Mouse (Mus musculus) small intestine, adult 2 months (tissue): Measurements from ENCODE around the gene Gm20388. TPM values are rescaled to one million over a fixed set of nuclear protein-coding genes. Genes with fewer than 3 reads are reported as not detected.

Experiments
- H3K27ac ChIP-seq: fragments of 200-500 bp; 2 replicates; pipeline ENCODE4 v1.5.1; 2012; ENCODE audit warnings: low read depth, low read length, control low read depth, inconsistent platforms; ENCODE audit not compliant: insufficient read depth
- H3K27me3 ChIP-seq: fragments of 200-500 bp; 2 replicates; pipeline ENCODE4 v1.6.1; 2012; ENCODE audit warnings: mild to moderate bottlenecking, moderate library complexity, low read length, inconsistent platforms; ENCODE audit not compliant: control insufficient read depth, insufficient read depth
- H3K36me3 ChIP-seq: fragments of 200-500 bp; 2 replicates; pipeline ENCODE4 v1.6.1; 2012; ENCODE audit warnings: mild to moderate bottlenecking, low read length, control low read depth, inconsistent platforms; ENCODE audit not compliant: control insufficient read depth, insufficient read depth
- H3K4me1 ChIP-seq: fragments of 200-500 bp; 2 replicates; pipeline ENCODE4 v1.6.1; 2012; ENCODE audit warnings: low read length, inconsistent platforms, mixed read lengths; ENCODE audit not compliant: control insufficient read depth, insufficient read depth, insufficient read length
- H3K4me3 ChIP-seq: fragments of 200-500 bp; 2 replicates; pipeline ENCODE4 v1.5.1; 2012; ENCODE audit warnings: low read depth, mild to moderate bottlenecking, control low read depth, inconsistent platforms, low read length, moderate library complexity
- CTCF ChIP-seq: fragments of 200-500 bp; IDR thresholded peaks from 2 replicates; pipeline ENCODE4 v1.5.1; 2012; ENCODE audit warnings: low read depth, mild to moderate bottlenecking, control low read depth, inconsistent platforms, low read length, moderate library complexity, mixed read lengths; ENCODE audit not compliant: insufficient replicate concordance, insufficient read length; ENCODE audit errors: extremely low read depth
- POLR2A ChIP-seq: fragments of 200-500 bp; IDR thresholded peaks from 2 replicates; pipeline ENCODE4 v1.6.1; 2012; ENCODE audit warnings: low read depth, mild to moderate bottlenecking, control low read depth, inconsistent platforms, low read length, moderate library complexity
- WGBS: fragments of 180-500 bp; shearing (Covaris S2); methylation state at CpG from one replicate; pipeline ENCODE4 v1.1.7; 2018; 5-methylcytosine and 5-hydroxymethylcytosine counted together
- polyA plus RNA-seq: library from polyadenylated mRNA; depleted of rRNA; stranded (reverse); fragments of >200 nt; gene quantifications from 2 replicates; pipeline ENCODE4 v1.2.3, GENCODE M21; 2012

Gene Gm20388
- polyA plus RNA-seq, 1 experiment: 37.3 TPM

- 83% methylated on average over 5 of the region's 5 CpGs for WGBS
- Histone ChIP-seq H3K36me3 (peaks cover 45% of the 10 kb centered on the region), H3K27me3 (no peaks in the 10 kb centered on the region), H3K4me1 (no peaks in the 10 kb centered on the region; the same call in 1 of the 2 replicates), H3K4me3 (no peak overlapping the region), H3K27ac (no peak overlapping the region)
- TF ChIP-seq POLR2A: no peak
- no peak for TF ChIP-seq CTCF
Observed at GRCm38 (mm10) chr8:123502192-123502591, 3591.6 kb downstream of the Gm20388 start.

DNA sequence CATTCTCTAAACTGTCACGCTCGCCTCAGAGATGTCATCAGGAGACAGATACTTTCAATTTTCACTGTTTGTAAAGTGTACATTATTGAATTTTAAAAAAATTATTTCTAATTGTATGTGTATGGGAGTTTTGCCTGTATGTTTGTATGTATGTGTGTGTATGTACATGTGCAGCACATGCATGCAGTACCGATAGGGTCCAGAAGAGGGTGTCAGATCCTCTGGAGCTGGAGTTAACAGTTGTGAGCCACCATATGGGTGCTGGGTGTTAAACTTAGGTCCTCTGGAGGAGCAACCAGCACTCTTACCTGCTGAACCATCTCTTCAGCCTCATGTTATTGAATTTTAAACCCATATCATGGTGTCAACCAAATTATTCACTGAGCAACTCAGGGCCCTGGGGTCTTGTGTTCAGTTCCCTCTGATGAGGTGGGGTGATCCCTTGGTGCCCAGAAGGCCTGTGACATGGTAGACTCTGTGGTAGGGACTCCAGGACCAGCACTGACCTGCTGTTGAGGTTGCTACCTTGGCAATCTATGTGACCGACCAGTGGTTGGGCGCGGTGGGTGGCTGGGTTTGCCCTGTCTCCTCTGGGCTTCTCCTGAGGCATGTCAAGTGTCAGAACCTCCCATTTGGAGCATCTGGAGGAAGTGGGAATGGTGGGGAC lies 3593.3 kb downstream of the Gm20388 start:
- no peaks in the 10 kb centered on the region for H3K27me3 ChIP-seq
- no peak overlapping the region for H3K27ac ChIP-seq
- peaks cover 38% of the 10 kb centered on the region for H3K36me3 ChIP-seq
- TF ChIP-seq POLR2A (no peak), CTCF (no peak)
- H3K4me1 ChIP-seq: no peaks in the 10 kb centered on the region; the same call in 1 of the 2 replicates
- H3K4me3 ChIP-seq: no peak overlapping the region
- 96% methylated on average over 6 of the region's 6 CpGs for WGBS

- Histone ChIP-seq H3K4me1 (no peaks in the 10 kb centered on the region; the same call in 1 of the 2 replicates), H3K4me3 (no peak overlapping the region), H3K27me3 (no peaks in the 10 kb centered on the region), H3K36me3 (peaks cover 35% of the 10 kb centered on the region), H3K27ac (no peak overlapping the region)
- WGBS: 92% methylated on average over 9 of the region's 9 CpGs
- TF ChIP-seq POLR2A: no peak
Observed at GRCm38 (mm10) chr8:123504591-123505195, 3594.1 kb downstream of the Gm20388 start.

DNA sequence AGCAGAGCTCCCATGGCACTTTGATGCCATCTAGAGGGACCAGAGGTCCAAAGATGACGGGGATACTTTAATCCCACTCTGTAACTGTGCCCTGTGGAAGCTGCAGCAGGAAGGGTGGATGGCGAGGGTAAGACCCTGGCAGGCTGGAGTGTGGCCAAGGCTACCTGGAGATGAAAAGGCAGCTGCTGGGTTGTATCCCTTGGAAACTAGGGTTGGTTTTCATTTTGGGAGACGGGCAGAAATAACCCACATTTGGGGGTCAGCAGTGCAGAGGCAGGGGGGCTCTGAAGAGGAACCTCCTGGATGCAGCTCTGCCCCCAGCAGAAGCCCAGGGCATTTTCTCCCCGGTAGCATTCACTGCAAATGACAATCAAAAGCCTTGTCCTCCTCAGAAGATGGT lies 3594.6 kb downstream of the Gm20388 start:
- Histone ChIP-seq H3K36me3 (peaks cover 31% of the 10 kb centered on the region), H3K4me1 (no peaks in the 10 kb centered on the region; the same call in 1 of the 2 replicates)
- TF ChIP-seq POLR2A (no peak), CTCF (no peak)

GRCm38 (mm10) chr8:123505695-123506094 lies 3595.1 kb downstream of the Gm20388 start:
- H3K4me1 ChIP-seq: no peaks in the 10 kb centered on the region; the same call in 1 of the 2 replicates
- no peaks in the 10 kb centered on the region for H3K27me3 ChIP-seq
- H3K4me3 ChIP-seq: no peak overlapping the region
- H3K36me3 ChIP-seq: peaks cover 31% of the 10 kb centered on the region
- whole genome bisulfite sequencing: 86% methylated on average over 9 of the region's 9 CpGs
- H3K27ac ChIP-seq: no peak overlapping the region
- no peak for TF ChIP-seq CTCF
- TF ChIP-seq POLR2A: no peak

More for the DNA sequence above, 3594.6 kb downstream of the Gm20388 start:
- no peak overlapping the region for H3K4me3 ChIP-seq
- H3K27ac ChIP-seq: no peak overlapping the region
- no peaks in the 10 kb centered on the region for H3K27me3 ChIP-seq
- 87% methylated on average over 4 of the region's 4 CpGs for WGBS

- Histone ChIP-seq H3K36me3 (peaks cover 17% of the 10 kb centered on the region), H3K27ac (no peak overlapping the region), H3K4me3 (no peak overlapping the region), H3K27me3 (no peaks in the 10 kb centered on the region), H3K4me1 (no peaks in the 10 kb centered on the region; the same call in 1 of the 2 replicates)
- no peak for TF ChIP-seq CTCF
- TF ChIP-seq POLR2A: no peak
- 97% methylated on average over 5 of the region's 5 CpGs for whole genome bisulfite sequencing
Observed at GRCm38 (mm10) chr8:123507153-123507552, 3596.5 kb downstream of the Gm20388 start.

DNA sequence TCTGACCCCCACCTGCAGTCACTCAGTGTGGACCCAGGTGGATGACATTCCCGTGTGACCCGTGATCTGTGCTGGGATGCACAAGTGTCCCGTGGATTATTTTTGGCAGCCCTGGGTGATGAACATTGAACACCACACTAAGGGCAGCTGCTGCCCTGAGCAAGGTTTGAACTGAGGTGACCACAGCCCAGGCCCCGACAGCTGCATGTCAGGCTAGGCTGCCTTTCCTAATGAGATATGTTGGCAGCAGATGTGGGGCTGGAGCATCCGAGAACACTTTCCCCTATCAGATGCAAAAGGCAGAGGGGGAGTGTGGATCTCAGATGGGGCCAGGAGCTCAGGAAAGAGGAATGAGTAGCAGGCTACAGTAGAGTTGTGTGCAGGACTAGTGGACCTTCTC lies 3600.2 kb downstream of the Gm20388 start:
- no peak overlapping the region for H3K4me3 ChIP-seq
- no peak overlapping the region for H3K27ac ChIP-seq
- TF ChIP-seq POLR2A (no peak), CTCF (no peak)

More for the DNA sequence above, 3600.2 kb downstream of the Gm20388 start:
- 61% methylated on average over 5 of the region's 5 CpGs for WGBS
- peaks cover 5% of the 10 kb centered on the region for H3K36me3 ChIP-seq
- H3K27me3 ChIP-seq: peaks cover 29% of the 10 kb centered on the region
- no peaks in the 10 kb centered on the region for H3K4me1 ChIP-seq
